Mouse (Mus musculus) gastrocnemius, postnatal 4 days (tissue): ENCODE measurements around the gene Smgc. TPM values are rescaled to one million over a fixed set of nuclear protein-coding genes. Genes with fewer than 3 reads are reported as not detected.
"Not testable (repeated sequence)": the region's sequence is repeated elsewhere in the genome, so short reads cannot be mapped to it uniquely, and the experiment has no call there.

ENCODE experiments used
- DNase-seq, 2 experiments: peaks; one replicate each; pipeline ENCODE4 v3.0.0; 2021 to 2022; ENCODE audit warnings: low spot score in 2 of 2, mixed read lengths in 2 of 2
- long read RNA-seq, 2 experiments: library from polyadenylated mRNA; stranded (forward); transcript quantifications; one replicate each; pipeline ENCODE4 v2.0.0; 2021
- total RNA-seq, 2 experiments: library from RNA; stranded (reverse); gene quantifications; 2 replicates each; pipeline ENCODE4 v1.2.3; 2021

The Smgc gene
- not detected for total RNA-seq
- long read RNA-seq, experiment 1 = 0 reads
- long read RNA-seq, experiment 2 = 0 reads

GRCm38 (mm10) chr15:91837965-91838364 lies at the start of gene Smgc:
Gene Smgc, plus strand, starts transcription at chr15:91838265.
- DNase-seq = no peak

GRCm38 (mm10) chr15:91788338-91788737 lies 49.7 kb upstream of the Smgc start:
- no peak for DNase-seq

- no peak for DNase-seq
These were observed 31.6 kb upstream of the Smgc start for GRCm38 (mm10) chr15:91806463-91806862.

- no peak for DNase-seq
These were observed 2.7 kb upstream of the Smgc start for GRCm38 (mm10) chr15:91835319-91835718.

GRCm38 (mm10) chr15:91864130-91864529 lies 26.1 kb downstream of the Smgc start:
- DNase-seq = not testable (repeated sequence)

- peak in 1 of 2 experiments; percentile 10 for DNase-seq
These were observed 62.2 kb downstream of the Smgc start for GRCm38 (mm10) chr15:91900245-91900644.

GRCm38 (mm10) chr15:91907046-91907445 lies 69.0 kb downstream of the Smgc start:
- DNase-seq = peak; percentile 15 to 61

Other genes starting within 250 kb of the Smgc start
- gene Lrrk2, start 165.1 kb upstream of the Smgc start, total RNA-seq = 1 to 10 TPM; 9.5 to 9.8 TPM
- 1 to 10 TPM in 1 of 2 experiments, under 1 TPM in 1; 0.66 to 1.2 TPM for gene Cntn1, start 212.9 kb downstream of the Smgc start, total RNA-seq